Mouse (Mus musculus) erythroblast, embryonic 14.5 days (primary cell): ENCODE results near the gene Rpa1.

Experiments
- GATA1 ChIP-seq: IDR thresholded peaks from 2 replicates; pipeline ENCODE4 v1.6.1; 2012; ENCODE audit warnings: low read length, inconsistent platforms, mixed read lengths
- TAL1 ChIP-seq: IDR thresholded peaks from 3 replicates; pipeline ENCODE4 v1.6.1; 2012; ENCODE audit warnings: low read length, inconsistent platforms, mixed read lengths

DNA sequence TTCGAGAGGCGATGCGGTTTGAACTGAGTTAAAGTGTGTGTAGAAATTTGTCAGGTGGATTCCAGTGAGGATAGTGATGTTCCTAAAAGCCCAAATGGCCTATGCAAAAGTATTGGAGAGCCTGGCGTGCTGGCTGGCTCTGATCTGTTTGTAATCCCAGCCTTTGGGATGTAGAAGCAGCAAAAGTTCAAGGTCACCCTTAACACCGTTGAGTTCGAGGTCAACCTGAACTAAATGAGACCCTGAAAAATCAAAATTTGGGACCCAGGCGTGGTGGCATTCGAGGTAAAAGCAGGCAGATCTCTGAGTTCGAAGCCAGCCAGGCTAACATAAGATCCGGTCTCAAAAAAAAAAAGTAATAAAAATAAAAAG, 752 bp upstream of the Rpa1 start:
- no peak for TF ChIP-seq GATA1
- TF ChIP-seq TAL1: no peak
